Mouse (Mus musculus): ENCODE results near the gene Gnas. TPM values are rescaled to one million over a fixed set of nuclear protein-coding genes. Genes with fewer than 3 reads are reported as not detected.

The Gnas gene
- polyA plus RNA-seq, 1 experiment, result 173 TPM

DNA sequence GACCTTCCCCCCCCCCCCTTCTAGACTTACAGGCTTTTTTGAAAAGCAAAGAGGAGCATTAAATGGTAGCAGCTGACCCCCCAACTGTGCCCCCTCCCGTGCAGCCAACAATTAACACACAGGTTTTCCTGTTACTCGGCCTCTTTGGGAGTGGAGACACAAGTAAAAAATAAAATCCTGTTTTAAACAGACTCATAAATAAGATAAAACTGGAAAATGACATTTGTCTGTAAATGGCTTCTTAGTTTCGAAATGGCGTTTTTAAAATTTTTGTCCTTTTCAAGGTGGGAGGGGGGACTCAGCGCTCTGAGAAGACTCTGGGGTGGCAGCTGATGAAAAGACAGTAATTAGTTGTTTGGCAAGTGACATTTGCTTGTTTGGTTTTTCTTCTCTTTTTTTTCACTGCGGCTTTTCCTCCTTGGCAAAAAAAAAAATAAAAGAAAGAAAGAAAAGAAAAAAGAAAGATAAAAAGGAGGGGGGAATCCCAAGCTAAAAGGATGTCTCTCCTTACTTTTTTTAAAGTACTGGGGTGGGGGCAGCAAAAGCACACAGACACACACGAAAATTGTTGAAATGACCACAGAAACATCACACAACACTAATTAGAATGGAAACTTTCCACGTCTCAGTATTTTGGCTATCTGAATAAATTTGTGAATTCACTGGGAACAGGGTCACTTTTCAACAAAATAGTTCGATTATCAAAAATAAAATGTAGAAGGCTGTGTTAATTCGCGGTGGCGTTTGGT, 47.3 kb downstream of the Gnas start:
- Histone ChIP-seq H3K27ac (ENCODE audit: control insufficient read depth, insufficient read depth, low read depth, low read length, poor library complexity) (no peak overlapping the region; the same call in 1 of the 2 replicates), H3K4me1 (ENCODE audit: control insufficient read depth, insufficient read depth, low read length) (peaks cover 2% of the 10 kb centered on the region), H3K4me3 (replicated peaks; ENCODE audit: control insufficient read depth, low read depth, low read length) (peak overlapping the region; percentile 100)
- TF ChIP-seq CTCF (IDR thresholded peaks at IDR 0.05; ENCODE audit: control insufficient read depth, insufficient read depth, low read length), result no peak
- no peak for TF ChIP-seq POLR2A (IDR thresholded peaks at IDR 0.05; ENCODE audit: borderline replicate concordance, control insufficient read depth, low read depth, low read length)
- WGBS, result 31% methylated on average over 12 of the region's 12 CpGs

DNA sequence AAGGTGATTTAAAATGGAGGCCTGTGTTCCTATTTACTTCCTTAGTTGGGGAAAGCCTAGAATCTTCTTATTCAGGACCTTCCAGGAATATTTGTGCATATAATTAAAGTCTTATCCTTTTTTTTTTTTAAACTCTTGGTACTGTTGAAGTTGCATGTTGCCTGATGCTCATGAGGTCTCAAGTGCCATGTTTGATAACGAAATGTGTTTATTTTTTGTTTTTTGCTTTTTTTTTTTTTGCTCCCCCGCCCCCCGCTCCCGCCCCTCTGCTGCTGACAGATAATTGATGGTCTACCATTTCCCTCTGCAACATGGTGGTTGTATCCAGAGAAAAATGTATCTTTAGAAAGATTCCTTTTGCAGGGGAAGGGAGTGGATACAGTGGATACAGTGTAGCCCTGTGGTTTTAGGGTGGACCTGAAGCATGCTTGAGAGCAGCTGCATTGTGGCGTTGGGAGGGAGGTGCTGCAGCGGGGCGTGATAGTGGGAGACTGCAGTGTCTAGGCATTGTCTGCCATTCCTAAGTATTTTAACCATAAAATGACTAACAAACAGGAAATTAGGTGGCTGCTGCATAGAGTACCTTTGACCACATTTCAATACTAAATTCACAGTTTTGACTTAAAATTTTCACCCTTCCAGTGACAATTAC, 49.2 kb downstream of the Gnas start:
- Histone ChIP-seq H3K4me3 (replicated peaks; ENCODE audit: control insufficient read depth, low read depth, low read length) (no peak overlapping the region), H3K27ac (ENCODE audit: control insufficient read depth, insufficient read depth, low read depth, low read length, poor library complexity) (no peak overlapping the region), H3K4me1 (ENCODE audit: control insufficient read depth, insufficient read depth, low read length) (peaks cover 2% of the 10 kb centered on the region)
- WGBS, result 37% methylated on average over 7 of the region's 7 CpGs
- no peak for TF ChIP-seq POLR2A (IDR thresholded peaks at IDR 0.05; ENCODE audit: borderline replicate concordance, control insufficient read depth, low read depth, low read length)
- no peak for TF ChIP-seq CTCF (IDR thresholded peaks at IDR 0.05; ENCODE audit: control insufficient read depth, insufficient read depth, low read length)

DNA sequence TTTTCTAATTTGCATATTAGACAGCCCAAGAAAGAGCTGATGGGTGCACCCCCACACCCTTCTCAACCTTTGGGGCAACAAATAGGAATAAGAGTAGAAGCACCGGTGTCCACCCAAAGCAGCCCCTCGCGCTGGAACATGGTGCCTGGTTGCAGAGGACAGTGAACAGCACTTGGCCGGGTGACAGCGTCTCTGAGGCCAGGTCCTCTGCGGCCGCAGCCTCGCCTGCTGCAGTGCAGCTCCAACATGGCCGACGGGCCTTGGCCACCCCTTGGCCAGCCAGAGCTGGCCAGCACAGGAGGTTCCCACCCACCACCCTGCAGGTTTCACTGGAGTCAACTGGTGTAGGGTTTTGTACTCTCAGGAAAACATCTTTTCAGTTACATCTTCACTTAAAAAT, 50.3 kb downstream of the Gnas start:
- no peak overlapping the region for H3K4me3 ChIP-seq (replicated peaks; ENCODE audit: control insufficient read depth, low read depth, low read length)
- H3K27ac ChIP-seq (ENCODE audit: control insufficient read depth, insufficient read depth, low read depth, low read length, poor library complexity), result no peak overlapping the region; the same call in 1 of the 2 replicates
- TF ChIP-seq POLR2A (IDR thresholded peaks at IDR 0.05; ENCODE audit: borderline replicate concordance, control insufficient read depth, low read depth, low read length) (no peak), CTCF (IDR thresholded peaks at IDR 0.05; ENCODE audit: control insufficient read depth, insufficient read depth, low read length) (no peak)
- WGBS, result 86% methylated on average over 10 of the region's 10 CpGs
- peaks cover 2% of the 10 kb centered on the region; the same call in 1 of the 2 replicates for H3K4me1 ChIP-seq (ENCODE audit: control insufficient read depth, insufficient read depth, low read length)

DNA sequence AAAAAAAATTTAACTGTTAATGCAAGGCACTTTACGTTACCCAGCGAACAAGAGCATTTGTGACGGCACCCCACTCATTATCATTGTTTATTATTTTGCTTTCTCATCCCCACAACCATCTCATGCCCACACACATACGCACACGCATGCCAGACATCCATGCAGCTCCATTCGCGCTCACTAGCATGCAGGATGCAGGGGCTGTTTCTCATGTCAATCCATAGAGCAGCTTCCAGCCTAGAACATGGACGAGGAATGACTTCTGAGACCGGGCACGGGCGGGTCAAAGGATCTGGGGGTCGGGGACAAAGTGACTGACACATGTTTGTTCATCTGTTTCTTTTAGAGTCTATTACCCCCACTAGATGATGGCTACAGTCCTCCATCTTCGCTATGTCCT, 53.2 kb downstream of the Gnas start:
- TF ChIP-seq CTCF (IDR thresholded peaks at IDR 0.05; ENCODE audit: control insufficient read depth, insufficient read depth, low read length), result no peak
- H3K4me3 ChIP-seq (replicated peaks; ENCODE audit: control insufficient read depth, low read depth, low read length), result no peak overlapping the region
- WGBS, result 85% methylated on average over 13 of the region's 13 CpGs
- peaks cover 2% of the 10 kb centered on the region; the same call in 1 of the 2 replicates for H3K4me1 ChIP-seq (ENCODE audit: control insufficient read depth, insufficient read depth, low read length)
- no peak overlapping the region for H3K27ac ChIP-seq (ENCODE audit: control insufficient read depth, insufficient read depth, low read depth, low read length, poor library complexity)

GRCm38 (mm10) chr2:174339701-174340100, 55.6 kb downstream of the Gnas start:
- Histone ChIP-seq H3K4me3 (replicated peaks; ENCODE audit: control insufficient read depth, low read depth, low read length) (no peak overlapping the region), H3K27ac (ENCODE audit: control insufficient read depth, insufficient read depth, low read depth, low read length, poor library complexity) (no peak overlapping the region), H3K4me1 (ENCODE audit: control insufficient read depth, insufficient read depth, low read length) (no peaks in the 10 kb centered on the region; the same call in 1 of the 2 replicates)
- no peak for TF ChIP-seq CTCF (IDR thresholded peaks at IDR 0.05; ENCODE audit: control insufficient read depth, insufficient read depth, low read length)
- TF ChIP-seq POLR2A (IDR thresholded peaks at IDR 0.05; ENCODE audit: borderline replicate concordance, control insufficient read depth, low read depth, low read length), result no peak
- 88% methylated on average over 1 of the region's 1 CpGs for WGBS

GRCm38 (mm10) chr2:174340229-174340892, 56.2 kb downstream of the Gnas start:
- H3K4me3 ChIP-seq (replicated peaks; ENCODE audit: control insufficient read depth, low read depth, low read length), result no peak overlapping the region
- WGBS, result 84% methylated on average over 3 of the region's 3 CpGs
- no peak overlapping the region for H3K27ac ChIP-seq (ENCODE audit: control insufficient read depth, insufficient read depth, low read depth, low read length, poor library complexity)
- H3K4me1 ChIP-seq (ENCODE audit: control insufficient read depth, insufficient read depth, low read length), result no peaks in the 10 kb centered on the region; the same call in 1 of the 2 replicates
- no peak for TF ChIP-seq POLR2A (IDR thresholded peaks at IDR 0.05; ENCODE audit: borderline replicate concordance, control insufficient read depth, low read depth, low read length)
- no peak for TF ChIP-seq CTCF (IDR thresholded peaks at IDR 0.05; ENCODE audit: control insufficient read depth, insufficient read depth, low read length)

DNA sequence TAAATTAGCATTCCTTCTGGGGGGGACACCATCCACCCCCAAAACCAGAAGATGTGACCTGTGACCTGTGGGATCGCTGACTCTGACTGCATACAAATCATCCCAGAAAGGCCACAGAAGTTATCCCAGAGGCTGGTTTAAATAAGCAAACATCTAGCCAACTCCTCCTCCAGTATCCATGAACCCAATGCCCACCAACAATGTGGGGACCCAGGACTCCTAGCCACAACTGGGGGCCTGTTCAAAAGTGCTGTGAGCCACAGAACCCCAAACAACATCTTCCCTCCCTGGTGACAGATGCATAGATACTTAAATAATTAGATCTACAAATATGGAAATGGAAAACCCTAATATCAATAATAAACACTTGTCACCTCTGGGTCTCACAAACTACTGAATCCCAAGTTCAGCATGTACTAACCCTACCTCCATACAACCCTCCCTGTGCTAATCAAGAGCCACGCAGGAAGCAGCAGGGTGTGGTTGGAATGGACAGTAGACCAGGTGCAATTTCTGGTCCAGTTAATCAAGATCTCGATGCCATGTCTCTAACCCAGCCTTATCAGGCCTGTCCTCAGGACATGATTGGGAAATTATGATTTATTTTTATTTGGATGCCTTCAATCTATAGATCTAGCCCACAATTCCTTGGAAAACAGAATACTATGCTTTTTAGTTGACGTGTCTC, 56.9 kb downstream of the Gnas start:
- no peak overlapping the region for H3K4me3 ChIP-seq (replicated peaks; ENCODE audit: control insufficient read depth, low read depth, low read length)
- 75% methylated on average over 4 of the region's 4 CpGs for WGBS
- no peaks in the 10 kb centered on the region; the same call in 1 of the 2 replicates for H3K4me1 ChIP-seq (ENCODE audit: control insufficient read depth, insufficient read depth, low read length)
- TF ChIP-seq POLR2A (IDR thresholded peaks at IDR 0.05; ENCODE audit: borderline replicate concordance, control insufficient read depth, low read depth, low read length), result no peak
- TF ChIP-seq CTCF (IDR thresholded peaks at IDR 0.05; ENCODE audit: control insufficient read depth, insufficient read depth, low read length), result no peak
- H3K27ac ChIP-seq (ENCODE audit: control insufficient read depth, insufficient read depth, low read depth, low read length, poor library complexity), result no peak overlapping the region
